Mouse (Mus musculus): ENCODE measurements around the gene Tuft1.
"Not testable (repeated sequence)": the region's sequence is repeated elsewhere in the genome, so short reads cannot be mapped to it uniquely, and the experiment has no call there.

GRCm38 (mm10) chr3:94653967-94654366 is 4.7 kb downstream of the Tuft1 start:
- not testable (repeated sequence) for TF ChIP-seq CTCF (IDR thresholded peaks at IDR 0.05; ENCODE audit: control insufficient read depth, insufficient read depth, insufficient replicate concordance, low read depth, low read length); POLR2A (IDR thresholded peaks at IDR 0.05; ENCODE audit: control insufficient read depth, low read depth, low read length)

Data from testis, adult 2 months (tissue).